Mouse (Mus musculus) midbrain, embryonic 12.5 days (tissue): ENCODE measurements around the gene Jup. TPM values are rescaled to one million over a fixed set of nuclear protein-coding genes. Genes with fewer than 3 reads are reported as not detected.

Experiments
- ATAC-seq: fragments of 200-750 bp; cut with Nextera tagmentation; 2 replicates; pipeline ENCODE4 v1.8.0; 2017; ENCODE audit warnings: low read depth, moderate TSS enrichment, moderate library complexity; ENCODE audit not compliant: low FRiP score
- H3K27ac ChIP-seq: fragments of 300-500 bp; sonication (generic); replicated peaks from 2 replicates; pipeline ENCODE4 v1.5.1; 2016; ENCODE audit warnings: mild to moderate bottlenecking
- H3K27me3 ChIP-seq: fragments of 300-500 bp; sonication (generic); 2 replicates; pipeline ENCODE4 v1.6.1; 2016; ENCODE audit warnings: mild to moderate bottlenecking
- H3K36me3 ChIP-seq: fragments of 300-500 bp; sonication (generic); 2 replicates; pipeline ENCODE4 v1.6.1; 2016
- H3K4me1 ChIP-seq: fragments of 300-500 bp; sonication (generic); 2 replicates; pipeline ENCODE4 v1.6.1; 2016
- H3K4me2 ChIP-seq: fragments of 300-500 bp; sonication (generic); replicated peaks from 2 replicates; pipeline ENCODE4 v1.6.1; 2016; ENCODE audit warnings: mild to moderate bottlenecking, moderate library complexity
- H3K4me3 ChIP-seq: fragments of 300-500 bp; sonication (generic); 2 replicates; pipeline ENCODE4 v1.5.1; 2016; ENCODE audit warnings: mild to moderate bottlenecking
- H3K9ac ChIP-seq: fragments of 300-500 bp; sonication (generic); replicated peaks from 2 replicates; pipeline ENCODE4 v1.6.1; 2016; ENCODE audit warnings: mild to moderate bottlenecking, moderate library complexity
- H3K9me3 ChIP-seq: fragments of 300-500 bp; sonication (generic); 2 replicates; pipeline ENCODE4 v1.6.1; 2016; ENCODE audit warnings: mild to moderate bottlenecking
- WGBS: fragments of 180-500 bp; shearing (Covaris S2); methylation state at CpG from one replicate; pipeline ENCODE4 v1.1.7; 2016; 5-methylcytosine and 5-hydroxymethylcytosine counted together
- polyA plus RNA-seq: library from polyadenylated mRNA; unstranded; fragments of >200 nt; fragmentation: Nextera tagmentation; extraction: Ambion mirVana; gene quantifications from 2 replicates; pipeline ENCODE4 v1.2.1, GENCODE M21; 2016

Jup gene
- polyA plus RNA-seq, 1 experiment from 2014 or later, result 53.8 TPM

DNA sequence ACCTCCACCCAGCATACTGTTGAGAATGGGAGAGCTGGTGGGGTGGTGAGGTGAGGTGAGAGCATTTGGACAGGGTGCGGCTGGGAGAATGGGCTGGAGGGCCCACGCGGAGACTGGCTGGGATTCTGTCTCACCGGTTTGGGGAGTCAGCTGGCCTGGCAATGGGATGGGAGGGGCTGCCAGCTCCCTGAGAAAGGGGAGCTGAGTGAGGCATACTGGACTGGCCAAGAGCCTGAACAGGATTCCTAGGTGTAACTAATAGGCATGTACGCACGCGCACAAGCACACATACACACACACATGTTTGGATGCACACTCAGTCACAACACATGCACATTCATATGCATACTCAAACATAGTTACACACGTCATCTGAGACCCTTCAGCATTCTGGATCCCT lies 8.7 kb upstream of the Jup start:
- no peak overlapping the region for H3K4me3 ChIP-seq
- no peak overlapping the region for H3K4me2 ChIP-seq
- peaks cover 3% of the 10 kb centered on the region; the same call in 1 of the 2 replicates for H3K4me1 ChIP-seq
- H3K9ac ChIP-seq, result no peak overlapping the region
- H3K36me3 ChIP-seq, result peaks cover 3% of the 10 kb centered on the region; the same call in 1 of the 2 replicates
- 86% methylated on average over 8 of the region's 8 CpGs for WGBS
- no peak overlapping the region for H3K27ac ChIP-seq
- no peak for ATAC-seq
- no peaks in the 10 kb centered on the region for H3K27me3 ChIP-seq
- H3K9me3 ChIP-seq, result no peaks in the 10 kb centered on the region

DNA sequence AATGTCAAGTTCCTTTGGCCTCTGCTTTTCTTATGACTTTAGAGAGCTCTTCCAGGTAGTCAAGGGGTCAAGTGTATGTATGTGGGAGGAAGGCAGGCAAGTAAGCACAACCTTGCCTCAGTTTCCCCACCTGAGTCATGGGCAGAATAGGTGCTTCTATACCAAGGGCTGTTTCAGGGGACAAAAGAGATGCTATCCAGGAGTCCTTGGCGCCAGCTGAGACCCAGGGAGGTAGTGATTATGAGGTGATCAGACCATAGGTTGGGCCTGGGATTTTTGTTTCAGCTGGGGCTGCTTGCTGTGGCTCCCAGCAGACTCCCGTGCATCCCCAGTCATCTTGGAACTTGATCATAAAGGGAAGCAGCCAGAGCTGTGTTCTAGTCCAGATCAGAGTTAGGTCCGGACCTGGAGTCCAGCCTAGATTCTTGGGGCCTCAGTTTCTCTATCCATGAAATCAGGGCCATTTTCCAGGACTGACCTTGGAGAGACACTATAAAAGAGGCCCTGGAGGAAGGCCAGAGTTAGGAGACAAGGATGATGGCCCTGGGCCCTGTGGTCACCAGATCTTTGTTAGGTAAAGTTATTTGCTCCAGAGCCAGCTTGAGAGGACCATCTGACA lies 7.0 kb upstream of the Jup start:
- Histone ChIP-seq H3K4me3 (no peak overlapping the region), H3K27me3 (0 out of 2 replicates have a peak, but pooled peaks cover 5% of the 10 kb centered on the region), H3K36me3 (no peaks in the 10 kb centered on the region), H3K4me2 (no peak overlapping the region), H3K9ac (no peak overlapping the region), H3K9me3 (no peaks in the 10 kb centered on the region), H3K4me1 (peaks cover 3% of the 10 kb centered on the region; the same call in 1 of the 2 replicates), H3K27ac (no peak overlapping the region)
- WGBS, result 81% methylated on average over 3 of the region's 3 CpGs
- no peak for ATAC-seq

DNA sequence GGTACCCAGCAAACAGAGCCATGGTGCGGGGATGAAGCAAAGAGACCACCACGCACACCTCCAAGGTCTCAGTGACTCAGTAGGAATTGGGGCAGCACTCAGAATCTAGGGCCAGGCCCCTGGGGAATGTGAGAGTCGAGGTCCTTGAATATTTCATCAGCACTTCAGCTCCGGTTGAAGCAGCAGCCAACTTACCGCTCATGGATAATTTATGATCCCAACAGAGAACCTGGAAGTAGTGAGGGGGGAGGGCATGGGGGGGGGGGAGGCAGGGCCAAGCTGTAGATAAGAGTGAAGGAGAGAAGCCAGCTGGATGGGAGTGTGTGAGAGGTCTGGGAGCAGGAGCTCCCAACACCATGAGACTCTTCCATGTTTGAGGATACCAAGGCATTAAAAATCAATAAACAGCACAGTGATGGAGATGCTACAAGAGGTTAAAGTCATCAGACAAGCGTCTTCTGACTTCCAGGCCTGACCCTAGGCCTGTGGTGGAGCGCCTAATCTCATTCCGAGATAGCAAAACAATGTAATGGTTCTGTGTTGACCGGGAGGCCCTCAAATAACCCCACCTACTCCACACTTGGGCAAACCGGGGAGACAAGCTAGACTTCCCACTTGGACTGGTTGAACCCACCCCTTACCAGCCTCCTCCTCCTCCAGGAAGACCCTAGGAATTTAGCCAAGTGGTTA lies 6.0 kb upstream of the Jup start:
- Histone ChIP-seq H3K4me2 (no peak overlapping the region), H3K27ac (no peak overlapping the region), H3K36me3 (no peaks in the 10 kb centered on the region), H3K4me1 (peaks cover 3% of the 10 kb centered on the region; the same call in 1 of the 2 replicates), H3K9ac (no peak overlapping the region), H3K4me3 (no peak overlapping the region), H3K27me3 (0 out of 2 replicates have a peak, but pooled peaks cover 5% of the 10 kb centered on the region), H3K9me3 (no peaks in the 10 kb centered on the region)
- 65% methylated on average over 10 of the region's 10 CpGs for WGBS
- no peak for ATAC-seq

DNA sequence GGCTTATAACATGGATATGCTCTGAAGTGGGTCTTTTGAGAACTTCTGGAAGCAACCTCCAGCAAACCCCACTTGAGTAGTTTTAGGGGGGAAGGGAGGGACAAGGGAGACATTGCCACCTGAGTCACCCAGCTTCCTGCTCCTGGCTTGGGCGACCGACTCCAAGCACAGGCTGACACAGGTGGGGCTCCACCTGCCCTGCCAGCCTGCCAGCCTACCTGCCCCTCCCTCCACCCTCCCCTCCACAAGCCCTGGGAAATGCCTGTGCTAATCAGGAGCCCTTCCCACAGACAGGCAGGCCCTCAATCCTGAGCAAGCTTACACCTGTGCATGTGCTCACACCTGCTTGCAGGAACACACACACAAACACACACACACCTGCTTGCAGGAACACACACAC lies 5.1 kb upstream of the Jup start:
- no peak overlapping the region for H3K4me3 ChIP-seq
- H3K9me3 ChIP-seq, result no peaks in the 10 kb centered on the region
- H3K36me3 ChIP-seq, result no peaks in the 10 kb centered on the region
- 82% methylated on average over 2 of the region's 2 CpGs for WGBS
- peaks cover 3% of the 10 kb centered on the region; the same call in 1 of the 2 replicates for H3K4me1 ChIP-seq
- H3K27ac ChIP-seq, result no peak overlapping the region
- no peak overlapping the region for H3K4me2 ChIP-seq
- ATAC-seq, result no peak
- H3K9ac ChIP-seq, result no peak overlapping the region
- H3K27me3 ChIP-seq, result 0 out of 2 replicates have a peak, but pooled peaks cover 5% of the 10 kb centered on the region

DNA sequence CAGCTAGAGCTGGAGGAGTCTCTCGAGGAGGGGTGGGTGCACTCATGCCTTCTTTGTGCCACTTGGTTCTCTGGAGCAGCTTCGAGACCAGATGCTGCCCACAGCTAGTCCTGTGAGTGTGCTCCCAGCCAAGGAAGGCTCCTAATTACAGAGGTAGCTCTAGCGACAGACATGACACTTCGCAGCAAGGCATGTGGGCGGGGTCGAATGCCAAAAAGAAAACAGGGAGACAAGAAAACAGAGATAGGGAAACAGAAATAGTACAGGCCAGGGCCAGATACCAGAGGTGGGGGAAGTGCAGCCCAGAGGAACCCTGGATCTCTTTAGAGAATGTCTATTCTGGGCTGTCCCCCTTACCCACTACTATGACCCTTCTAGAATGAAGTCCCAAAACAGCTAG lies 4.7 kb upstream of the Jup start:
- no peak for ATAC-seq
- no peaks in the 10 kb centered on the region for H3K9me3 ChIP-seq
- peaks cover 7% of the 10 kb centered on the region for H3K27me3 ChIP-seq
- 54% methylated on average over 6 of the region's 6 CpGs for WGBS
- no peak overlapping the region for H3K4me2 ChIP-seq
- no peak overlapping the region for H3K9ac ChIP-seq
- H3K27ac ChIP-seq, result no peak overlapping the region
- H3K36me3 ChIP-seq, result no peaks in the 10 kb centered on the region
- H3K4me1 ChIP-seq, result peaks cover 5% of the 10 kb centered on the region
- no peak overlapping the region for H3K4me3 ChIP-seq

DNA sequence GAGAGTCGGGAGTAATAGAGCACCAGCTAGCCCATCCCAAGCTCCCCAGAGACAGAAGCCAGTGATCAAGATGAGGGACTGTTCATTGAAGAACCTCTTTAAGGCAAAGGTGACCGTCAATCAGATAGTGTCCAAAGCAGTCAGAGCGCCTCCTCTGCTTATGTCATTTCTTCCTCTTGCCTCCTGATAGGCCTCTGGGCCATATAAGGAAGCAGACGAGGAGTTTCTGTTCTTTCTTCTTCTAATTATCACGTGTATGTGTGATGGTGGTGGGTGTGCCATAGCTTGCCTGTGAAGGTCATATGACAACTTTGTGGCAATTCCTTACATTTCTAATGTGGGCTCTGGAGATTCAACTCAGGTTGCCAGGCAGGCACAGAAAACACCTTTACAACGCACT lies 3.3 kb upstream of the Jup start:
- no peaks in the 10 kb centered on the region for H3K9me3 ChIP-seq
- H3K27ac ChIP-seq, result no peak overlapping the region
- 78% methylated on average over 6 of the region's 6 CpGs for WGBS
- H3K36me3 ChIP-seq, result no peaks in the 10 kb centered on the region
- no peak overlapping the region for H3K4me2 ChIP-seq
- H3K4me1 ChIP-seq, result peaks cover 19% of the 10 kb centered on the region
- ATAC-seq, result no peak
- no peak overlapping the region for H3K9ac ChIP-seq
- H3K4me3 ChIP-seq, result no peak overlapping the region
- peaks cover 21% of the 10 kb centered on the region for H3K27me3 ChIP-seq

DNA sequence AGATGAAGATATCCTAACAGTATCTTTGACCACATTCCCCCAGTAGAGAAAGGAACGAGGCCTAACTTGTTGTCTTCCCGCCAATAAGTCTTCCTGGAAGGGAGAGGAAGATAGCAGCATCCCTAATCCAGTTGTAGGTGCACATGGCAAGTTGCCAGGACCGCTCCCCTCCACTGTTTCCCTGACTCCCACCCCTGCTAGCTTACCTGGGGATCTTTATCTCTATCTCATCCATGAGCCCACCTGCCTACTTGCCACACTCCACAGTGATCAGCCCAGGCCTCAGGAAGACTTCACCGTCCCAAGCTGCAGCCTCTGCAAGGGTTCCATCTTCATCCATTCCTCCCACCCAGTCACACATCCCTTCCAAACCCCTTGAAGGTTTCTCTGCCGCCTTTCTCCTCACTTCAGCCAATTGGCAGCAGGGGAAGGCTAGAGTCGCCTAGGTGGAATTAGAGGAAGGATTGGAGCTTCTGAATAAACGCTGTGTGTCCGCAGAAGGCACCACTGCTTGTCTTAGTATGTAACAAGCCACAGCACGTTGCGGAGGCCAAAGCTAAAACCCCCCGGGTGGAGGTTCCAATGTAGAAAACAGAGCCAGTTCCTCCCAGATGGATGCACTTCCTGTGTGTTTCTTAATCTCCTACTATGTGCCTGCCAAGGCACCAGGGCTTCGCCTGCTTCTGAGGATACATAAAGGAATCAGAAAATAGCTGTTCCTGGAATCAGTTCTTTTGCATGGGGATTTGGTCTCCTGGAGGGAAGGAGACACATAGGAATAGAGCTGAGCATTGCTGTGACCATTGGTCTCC lies 2.4 kb upstream of the Jup start:
- no peak overlapping the region for H3K27ac ChIP-seq
- no peak overlapping the region for H3K4me2 ChIP-seq
- no peak overlapping the region for H3K4me3 ChIP-seq
- peaks cover 30% of the 10 kb centered on the region for H3K27me3 ChIP-seq
- 77% methylated on average over 12 of the region's 12 CpGs for WGBS
- H3K4me1 ChIP-seq, result peaks cover 28% of the 10 kb centered on the region
- ATAC-seq, result no peak
- H3K9me3 ChIP-seq, result no peaks in the 10 kb centered on the region
- no peaks in the 10 kb centered on the region for H3K36me3 ChIP-seq
- no peak overlapping the region for H3K9ac ChIP-seq

DNA sequence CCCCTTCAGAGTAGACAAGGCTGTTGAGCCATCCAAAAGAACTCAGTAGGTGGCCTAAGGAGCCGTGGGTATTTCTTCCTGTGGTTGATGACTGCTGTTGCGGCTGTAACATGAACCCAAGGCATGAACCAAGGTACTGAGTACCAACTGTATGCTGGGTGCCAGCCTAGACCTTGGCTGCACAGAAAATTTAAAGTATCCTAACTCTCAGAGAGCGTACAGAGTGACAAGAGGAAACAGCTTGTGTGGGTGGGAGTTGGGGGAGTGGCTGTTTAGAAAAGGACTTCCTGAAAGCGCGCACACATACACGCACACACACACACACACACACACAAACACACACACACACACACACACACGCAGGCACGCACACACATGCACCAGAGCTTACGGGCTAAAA lies 1.8 kb upstream of the Jup start:
- Histone ChIP-seq H3K4me3 (no peak overlapping the region), H3K27me3 (peaks cover 36% of the 10 kb centered on the region), H3K9ac (no peak overlapping the region), H3K9me3 (no peaks in the 10 kb centered on the region), H3K4me1 (peaks cover 28% of the 10 kb centered on the region), H3K27ac (no peak overlapping the region), H3K4me2 (no peak overlapping the region), H3K36me3 (no peaks in the 10 kb centered on the region)
- whole genome bisulfite sequencing, result 88% methylated on average over 9 of the region's 9 CpGs
- no peak for ATAC-seq

DNA sequence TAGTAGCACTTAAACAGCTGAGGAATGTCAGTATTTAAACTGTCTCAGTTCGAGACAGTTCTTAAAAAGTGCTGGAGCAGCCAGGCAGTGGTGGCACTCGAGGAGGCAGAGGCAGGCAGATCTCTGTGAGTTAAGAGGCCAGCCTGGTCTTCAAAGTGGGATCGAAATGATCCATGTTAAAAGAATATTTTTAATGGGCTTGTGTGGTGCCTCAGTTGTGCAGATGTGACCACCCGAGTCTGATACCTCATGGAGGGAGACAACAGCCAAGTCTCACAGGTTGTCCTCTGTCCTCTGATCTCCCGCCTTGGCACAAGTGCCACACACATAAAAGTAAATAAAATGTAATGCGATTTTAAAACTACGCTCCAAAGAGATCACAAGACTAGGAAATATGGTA lies 954 bp upstream of the Jup start:
- WGBS, result 94% methylated on average over 7 of the region's 7 CpGs
- Histone ChIP-seq H3K9me3 (no peaks in the 10 kb centered on the region), H3K4me3 (no peak overlapping the region), H3K27ac (no peak overlapping the region), H3K27me3 (peaks cover 41% of the 10 kb centered on the region), H3K9ac (no peak overlapping the region), H3K4me1 (peaks cover 28% of the 10 kb centered on the region), H3K4me2 (no peak overlapping the region), H3K36me3 (no peaks in the 10 kb centered on the region)
- ATAC-seq, result no peak

DNA sequence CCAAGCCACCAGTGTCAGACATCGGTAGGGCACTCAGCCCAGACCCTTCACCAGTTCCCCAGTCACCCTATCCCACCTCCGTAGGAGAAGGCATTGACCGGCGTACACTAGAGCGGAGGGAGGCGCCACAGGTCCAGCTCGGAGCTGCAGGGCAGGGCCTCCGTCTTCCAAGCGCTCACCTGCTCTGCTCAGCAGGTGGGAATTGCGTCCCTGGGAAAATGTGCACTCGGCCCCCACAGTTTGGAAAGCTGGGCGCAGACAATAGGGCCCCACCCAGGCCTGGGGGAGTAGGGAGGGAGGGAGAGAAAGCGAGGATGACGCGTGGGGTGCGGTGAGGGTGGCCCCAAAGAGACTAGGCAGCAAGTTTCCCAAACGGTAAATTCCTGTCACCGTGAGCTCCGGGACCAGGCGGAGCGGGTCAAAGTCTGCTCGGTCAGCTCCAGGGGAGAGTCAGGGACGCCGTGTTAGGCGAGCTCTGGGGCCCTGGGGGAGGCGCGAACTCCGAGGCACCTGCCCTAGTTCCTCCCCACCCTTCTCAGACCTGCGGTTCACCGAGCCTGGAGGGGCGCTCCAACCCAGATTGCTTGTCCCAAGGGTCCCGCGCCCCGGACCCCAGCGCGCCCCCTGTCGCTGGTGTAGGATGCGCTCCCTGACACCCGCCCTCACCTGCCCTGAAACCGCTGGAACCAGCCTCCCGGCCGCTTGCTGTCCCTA lies 520 bp downstream of the Jup start:
- H3K4me2 ChIP-seq, result peak overlapping the region; percentile 59
- peak overlapping the region; percentile 64 for H3K4me3 ChIP-seq
- H3K36me3 ChIP-seq, result no peaks in the 10 kb centered on the region
- peaks cover 25% of the 10 kb centered on the region for H3K4me1 ChIP-seq
- peak; percentile 45 for ATAC-seq
- peak overlapping the region; percentile 78 for H3K9ac ChIP-seq
- WGBS, result 2% methylated on average over 36 of the region's 42 CpGs
- H3K27ac ChIP-seq, result peak overlapping the region; percentile 56; the same call in 1 of the 2 replicates
- peaks cover 41% of the 10 kb centered on the region for H3K27me3 ChIP-seq
- no peaks in the 10 kb centered on the region for H3K9me3 ChIP-seq

DNA sequence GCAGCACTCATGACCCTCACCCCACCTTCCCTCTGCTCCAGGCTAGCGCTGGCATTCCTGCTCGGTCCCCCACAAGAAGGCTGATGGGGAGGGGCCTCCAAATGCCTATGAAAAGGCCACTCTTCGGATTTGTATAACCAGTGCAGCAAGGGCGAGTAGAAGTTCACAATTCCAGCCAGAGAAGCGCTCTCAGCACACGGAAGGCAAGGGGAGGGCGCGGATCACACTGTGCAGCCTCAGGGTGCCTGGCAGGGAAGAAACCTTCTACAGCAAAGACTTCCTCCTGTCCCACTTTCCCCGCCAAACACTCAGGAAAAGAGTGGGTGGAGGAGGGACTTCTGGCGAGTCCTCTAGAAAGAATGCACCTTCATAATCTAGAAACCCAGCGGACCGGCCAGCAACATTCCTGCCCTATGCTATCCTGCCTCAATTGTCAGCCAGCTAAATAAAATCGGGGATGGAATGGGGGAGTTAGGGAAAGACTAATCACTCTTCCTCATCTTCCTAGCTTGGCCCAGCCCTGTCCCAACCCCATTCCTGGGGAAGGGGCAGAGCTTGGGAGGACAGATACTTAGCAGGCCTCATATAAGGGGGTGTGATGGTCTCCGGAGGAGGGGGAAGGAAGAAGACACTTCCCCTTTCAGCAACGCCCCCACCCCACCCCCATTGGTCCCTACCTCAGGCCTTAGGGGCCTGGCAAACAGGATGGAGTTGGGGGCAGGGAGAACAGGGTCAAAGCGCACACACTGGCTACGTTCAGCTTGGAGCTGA lies 1.5 kb downstream of the Jup start:
- Histone ChIP-seq H3K9me3 (no peaks in the 10 kb centered on the region), H3K4me1 (peaks cover 25% of the 10 kb centered on the region), H3K27ac (no peak overlapping the region; the same call in 1 of the 2 replicates), H3K9ac (no peak overlapping the region; the same call in 1 of the 2 replicates), H3K36me3 (no peaks in the 10 kb centered on the region), H3K4me2 (peak overlapping the region; percentile 59), H3K4me3 (peak overlapping the region; percentile 64), H3K27me3 (peaks cover 41% of the 10 kb centered on the region)
- no peak for ATAC-seq
- 30% methylated on average over 16 of the region's 17 CpGs for WGBS
